Mouse (Mus musculus): ENCODE measurements around the gene Ezh1.

GRCm38 (mm10) chr11:101162301-101162700, 64.0 kb downstream of the Ezh1 start:
- TF ChIP-seq FLI1 (IDR thresholded peaks at IDR 0.05; ENCODE audit: low read length) (no peak), GATA1 (IDR thresholded peaks at IDR 0.05; ENCODE audit: borderline replicate concordance, low read length) (no peak)

All from megakaryocyte, embryonic 14.5 days (primary cell).